ENCODE assay signal across 13 mouse cellular contexts in the genomic region with DNA sequence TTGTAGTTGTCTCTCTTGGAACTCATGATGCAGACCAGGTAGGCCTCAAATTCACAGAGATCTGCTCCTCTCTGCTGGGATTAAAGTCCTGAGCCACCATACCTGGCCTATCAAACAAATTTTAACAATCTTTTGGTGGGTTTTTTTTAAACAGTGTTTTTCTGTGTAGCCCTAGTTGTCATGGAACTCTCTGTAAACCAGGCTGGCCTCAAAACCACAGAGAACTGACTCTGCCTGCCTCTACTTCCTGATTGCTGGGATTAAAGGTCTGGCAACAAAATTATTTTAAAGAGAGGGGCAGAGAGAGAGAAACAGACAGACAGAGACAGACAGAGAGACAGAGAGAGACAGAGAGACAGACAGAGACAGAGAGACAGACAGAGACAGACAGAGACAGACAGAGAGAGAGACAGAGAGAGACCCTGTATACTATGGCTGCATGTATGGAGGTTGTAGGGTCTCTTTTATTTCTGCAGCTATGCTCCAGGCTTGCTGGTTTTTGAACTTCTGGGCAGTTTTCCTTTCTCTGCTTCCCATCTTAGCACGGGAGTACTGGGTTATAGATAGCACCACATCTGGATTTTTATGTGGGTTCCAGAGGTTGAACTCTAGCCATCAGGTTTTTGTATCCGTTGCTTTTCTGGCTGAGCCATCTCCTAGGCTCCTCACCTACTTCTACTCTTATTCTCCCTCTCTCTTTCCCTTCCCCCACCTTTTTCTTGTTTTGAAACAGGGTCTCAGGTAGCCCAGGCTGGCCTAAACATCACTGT. TPM values are rescaled to one million over a fixed set of nuclear protein-coding genes. Genes with fewer than 3 reads are reported as not detected.
DNase-seq lines count a peak whose midpoint lies in the region; ATAC-seq and TF ChIP-seq lines count a peak whose summit lies in the region.
"Had no signal": no experiment of that assay in that cellular context is flagged by ENCODE, and none has a peak within 500 bp of the region (broad histone marks: within the 10 kb centered on the region; RNA-seq: fewer than 3 reads in every experiment).

No protein-coding gene starts in this region.

- H3K4me1 ChIP-seq in kidney, embryonic 15.5 days = no peaks in the 10 kb centered on the region
- H3K4me1 ChIP-seq in kidney, adult 2 months (ENCODE audit: control insufficient read depth, insufficient read depth, low read length) = no peaks in the 10 kb centered on the region
- H3K4me1 ChIP-seq: embryonic facial prominence, embryonic 15.5 days; limb, embryonic 15.5 days had no signal

- no peaks in the 10 kb centered on the region for H3K27me3 ChIP-seq in kidney, embryonic 15.5 days
- no peaks in the 10 kb centered on the region for H3K27me3 ChIP-seq in kidney, adult 2 months (replicated peaks; ENCODE audit: control insufficient read depth, insufficient read depth, low read length)
- H3K27me3 ChIP-seq: embryonic facial prominence, embryonic 15.5 days; limb, embryonic 15.5 days had no signal

- H3K9me3 ChIP-seq in kidney, embryonic 15.5 days (replicated peaks) = no peaks in the 10 kb centered on the region
- H3K9me3 ChIP-seq: embryonic facial prominence, embryonic 15.5 days; limb, embryonic 15.5 days had no signal

- 0 out of 2 replicates have a peak overlapping the region, but pooled peaks have one; percentile 9 for H3K27ac ChIP-seq in kidney, embryonic 15.5 days
- H3K27ac ChIP-seq in kidney, adult 2 months (ENCODE audit: insufficient read depth, low read depth, low read length) = no peak overlapping the region
- H3K27ac ChIP-seq: embryonic facial prominence, embryonic 15.5 days; limb, embryonic 15.5 days had no signal

- no peak overlapping the region for H3K9ac ChIP-seq in kidney, embryonic 15.5 days
- H3K9ac ChIP-seq: embryonic facial prominence, embryonic 15.5 days; limb, embryonic 15.5 days had no signal

- no peak overlapping the region for H3K4me2 ChIP-seq in kidney, embryonic 15.5 days
- H3K4me2 ChIP-seq: embryonic facial prominence, embryonic 15.5 days; limb, embryonic 15.5 days had no signal

- TF ChIP-seq POLR2A in kidney, adult 2 months (IDR thresholded peaks at IDR 0.05; ENCODE audit: low read depth, low read length) = no peak

- TF ChIP-seq CTCF in kidney, adult 2 months (conservative IDR thresholded peaks at IDR 0.05; ENCODE audit: insufficient read depth, insufficient read length, low read depth, low read length) = no peak

- ATAC-seq in kidney, embryonic 15.5 days (replicated peaks; ENCODE audit: low FRiP score) = no peak
- ATAC-seq in CD4-positive, CD25-positive, alpha-beta regulatory T cell, adult 4 months = peak; percentile 69
- ATAC-seq: forebrain, embryonic 16.5 days had no signal

- no peak overlapping the region for H3K4me3 ChIP-seq in kidney, embryonic 15.5 days (replicated peaks)
- no peak overlapping the region for H3K4me3 ChIP-seq in kidney, adult 2 months (ENCODE audit: insufficient read depth, low read depth, low read length)
- H3K4me3 ChIP-seq: embryonic facial prominence, embryonic 15.5 days; limb, embryonic 15.5 days had no signal

- DNase-seq in kidney, adult 2 months = no peak
- DNase-seq in 416B (ENCODE audit: low read depth) = peak; percentile 59
- peak; percentile 88 for DNase-seq in induced T-regulatory cell, adult 2 months (ENCODE audit: low read depth)
- DNase-seq in Muller cell, postnatal 12 days (ENCODE audit: inconsistent ontology term) = no peak
- no peak for DNase-seq in urinary bladder, postnatal 10 days (ENCODE audit: low spot score)
- DNase-seq: cerebellum, postnatal 14 days; gastrocnemius, postnatal 36 days; thymus, postnatal 4 days had no signal

- 80% methylated on average over 2 of the region's 2 CpGs for WGBS in kidney, embryonic 15.5 days
- 59% methylated on average over 2 of the region's 2 CpGs for WGBS in kidney, adult 2 months

- H3K36me3 ChIP-seq in kidney, embryonic 15.5 days = no peaks in the 10 kb centered on the region
- no peaks in the 10 kb centered on the region for H3K36me3 ChIP-seq in kidney, adult 2 months (ENCODE audit: control insufficient read depth, insufficient read depth, low read length)
- H3K36me3 ChIP-seq: embryonic facial prominence, embryonic 15.5 days; limb, embryonic 15.5 days had no signal

RNA-seq across cellular contexts. Expression of a gene that starts 20.1 kb away (rescaled TPM):
- polyA plus RNA-seq in kidney, embryonic 15.5 days (2015; fragmentation: Nextera tagmentation; extraction: Ambion mirVana) = 33.4 and 37.5 TPM in 2 replicates
- 6.5 and 10.0 TPM in 2 replicates for polyA plus RNA-seq in kidney, adult 2 months (2012; rRNA removed)
- polyA plus RNA-seq in CD4-positive, CD25-positive, alpha-beta regulatory T cell, adult 4 months (2017; shearing (Covaris generic)) = 10 to 100 TPM; 23.6 to 24.4 TPM

Comparison
In these comparisons a context has a peak if more than half of its experiments do, and no peak if none do; other contexts are left out.
1. DNase-seq: peak in 416B (single experiment) and induced T-regulatory cell, adult 2 months (single experiment); none in kidney, adult 2 months (single experiment), Muller cell, postnatal 12 days (single experiment) and urinary bladder, postnatal 10 days (single experiment).